Mouse (Mus musculus) embryonic fibroblast, embryonic 13.5 days (primary cell): ENCODE measurements around the gene Madcam1.

Experiments used
- CTCF ChIP-seq: IDR thresholded peaks from 2 replicates; pipeline ENCODE4 v1.5.1; 2011; ENCODE audit warnings: mild to moderate bottlenecking, control low read depth, low read length, moderate library complexity, borderline replicate concordance; ENCODE audit not compliant: insufficient read depth
- POLR2A ChIP-seq: IDR thresholded peaks from 2 replicates; pipeline ENCODE4 v1.6.1; 2011; ENCODE audit warnings: low read depth, mild to moderate bottlenecking, control low read depth, low read length, moderate library complexity

DNA sequence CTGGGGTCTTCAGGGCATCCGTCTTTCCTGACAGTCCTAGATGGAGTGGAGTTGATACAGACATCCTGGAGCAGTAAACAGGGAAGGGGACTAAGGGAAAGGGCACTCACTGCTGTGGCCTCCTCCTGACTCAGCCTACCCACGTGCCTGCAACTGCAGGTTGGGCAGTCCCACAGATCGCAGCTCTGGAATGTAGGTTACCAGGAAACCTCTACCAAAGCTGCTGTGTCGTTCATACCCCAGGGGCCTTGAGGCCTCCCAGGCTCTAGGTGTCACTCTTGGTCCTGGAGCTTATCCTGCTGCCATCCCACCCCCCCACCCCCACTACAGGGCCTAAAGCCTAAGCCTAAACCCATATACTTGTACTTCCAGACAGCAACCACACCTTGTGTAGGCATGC lies 43.4 kb downstream of the Madcam1 start:
- no peak for TF ChIP-seq CTCF
- TF ChIP-seq POLR2A, result no peak
